Mouse (Mus musculus): ENCODE measurements around the gene Adamts7. TPM values are rescaled to one million over a fixed set of nuclear protein-coding genes. Genes with fewer than 3 reads are reported as not detected.

The Adamts7 gene
- polyA plus RNA-seq (2015; fragmentation: Nextera tagmentation; extraction: Ambion mirVana): 11.2 and 13.2 TPM in 2 replicates

- no peaks in the 10 kb centered on the region for H3K27me3 ChIP-seq
- WGBS: under 1% methylated on average over 52 of the region's 60 CpGs
- peak within 1 kb of the TSS; percentile 75 for H3K27ac ChIP-seq (replicated peaks)
- peak within 1 kb of the TSS; percentile 84 for H3K4me3 ChIP-seq
- peak within 1 kb of the TSS; percentile 84 for H3K9ac ChIP-seq
- H3K4me1 ChIP-seq (replicated peaks): peaks cover 38% of the 10 kb centered on the region
- peak within 1 kb of the TSS; percentile 92 for H3K4me2 ChIP-seq
- no peaks in the 10 kb centered on the region for H3K36me3 ChIP-seq
- ATAC-seq (ENCODE audit: low read depth): peak; percentile 81
- peaks cover 2% of the 10 kb centered on the region; the same call in 1 of the 2 replicates for H3K9me3 ChIP-seq
These were observed at the start of gene Adamts7 for GRCm38 (mm10) chr9:90162926-90163748. Gene Adamts7 (plus strand): TSS chr9:90163069.

DNA sequence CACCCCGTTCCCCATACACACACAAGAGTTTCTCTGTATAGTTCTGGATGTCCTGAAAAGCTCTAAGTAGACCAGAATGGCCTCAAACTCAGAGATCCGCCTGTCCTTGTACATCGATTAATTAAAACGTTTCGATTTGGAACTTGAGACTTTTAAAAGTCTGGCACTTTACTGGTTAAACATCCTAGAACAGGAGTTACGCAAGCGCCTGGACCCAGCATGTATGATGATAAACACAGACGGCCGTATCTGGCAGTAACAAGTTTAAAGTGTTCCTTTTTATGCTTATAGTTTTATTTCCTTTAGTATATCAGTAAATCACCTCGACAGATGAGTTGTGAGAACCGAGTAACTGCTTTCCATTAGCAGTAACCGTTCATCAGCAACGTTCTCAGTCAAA, 49.7 kb upstream of the Adamts7 start:
- Histone ChIP-seq H3K9me3 (no peaks in the 10 kb centered on the region), H3K4me1 (replicated peaks) (peaks cover 47% of the 10 kb centered on the region), H3K27ac (replicated peaks) (peak overlapping the region; percentile 99), H3K4me2 (peak overlapping the region; percentile 92), H3K36me3 (peaks cover 7% of the 10 kb centered on the region), H3K9ac (peak overlapping the region; percentile 98), H3K27me3 (no peaks in the 10 kb centered on the region; the same call in 1 of the 2 replicates), H3K4me3 (peak overlapping the region; percentile 92)
- no peak for ATAC-seq (ENCODE audit: low read depth)
- 2% methylated on average over 13 of the region's 13 CpGs for WGBS

GRCm38 (mm10) chr9:90113651-90114566, 49.0 kb upstream of the Adamts7 start:
- WGBS: under 1% methylated on average over 79 of the region's 82 CpGs
- Histone ChIP-seq H3K27me3 (no peaks in the 10 kb centered on the region; the same call in 1 of the 2 replicates), H3K9ac (peak overlapping the region; percentile 98), H3K4me1 (replicated peaks) (peaks cover 47% of the 10 kb centered on the region), H3K27ac (replicated peaks) (peak overlapping the region; percentile 99), H3K9me3 (no peaks in the 10 kb centered on the region), H3K36me3 (no peaks in the 10 kb centered on the region), H3K4me3 (peak overlapping the region; percentile 92), H3K4me2 (peak overlapping the region; percentile 92)
- peak; percentile 78 for ATAC-seq (ENCODE audit: low read depth)

- no peaks in the 10 kb centered on the region for H3K36me3 ChIP-seq
- H3K27me3 ChIP-seq: no peaks in the 10 kb centered on the region; the same call in 1 of the 2 replicates
- peak; percentile 99 for ATAC-seq (ENCODE audit: low read depth)
- H3K4me1 ChIP-seq (replicated peaks): peaks cover 39% of the 10 kb centered on the region
- H3K4me3 ChIP-seq: peak within 1 kb of the TSS; percentile 92
- H3K27ac ChIP-seq (replicated peaks): peak within 1 kb of the TSS; percentile 99
- 1% methylated on average over 40 of the region's 40 CpGs for WGBS
- H3K9me3 ChIP-seq: no peaks in the 10 kb centered on the region
- peak within 1 kb of the TSS; percentile 92 for H3K4me2 ChIP-seq
- H3K9ac ChIP-seq: peak within 1 kb of the TSS; percentile 98
These were observed 48.1 kb upstream of the Adamts7 start, which contains the start of gene Morf4l1 for GRCm38 (mm10) chr9:90114567-90115307. Gene Morf4l1 (minus strand): TSS chr9:90114774.

GRCm38 (mm10) chr9:90115308-90115700, 47.6 kb upstream of the Adamts7 start:
- peaks cover 33% of the 10 kb centered on the region for H3K4me1 ChIP-seq (replicated peaks)
- H3K27me3 ChIP-seq: no peaks in the 10 kb centered on the region; the same call in 1 of the 2 replicates
- H3K27ac ChIP-seq (replicated peaks): 0 out of 2 replicates have a peak overlapping the region, but pooled peaks have one; percentile 99
- ATAC-seq (ENCODE audit: low read depth): no peak
- H3K9me3 ChIP-seq: no peaks in the 10 kb centered on the region
- H3K4me3 ChIP-seq: peak overlapping the region; percentile 92
- no peaks in the 10 kb centered on the region for H3K36me3 ChIP-seq
- peak overlapping the region; percentile 61 for H3K4me2 ChIP-seq
- peak overlapping the region; percentile 74 for H3K9ac ChIP-seq

GRCm38 (mm10) chr9:90117234-90117633, 45.6 kb upstream of the Adamts7 start:
- H3K27ac ChIP-seq (replicated peaks): no peak overlapping the region
- no peak overlapping the region for H3K4me2 ChIP-seq
- no peak overlapping the region for H3K9ac ChIP-seq
- no peak for ATAC-seq (ENCODE audit: low read depth)
- H3K4me3 ChIP-seq: no peak overlapping the region
- H3K27me3 ChIP-seq: no peaks in the 10 kb centered on the region; the same call in 1 of the 2 replicates
- H3K4me1 ChIP-seq (replicated peaks): peaks cover 15% of the 10 kb centered on the region
- no peaks in the 10 kb centered on the region for H3K36me3 ChIP-seq
- no peaks in the 10 kb centered on the region for H3K9me3 ChIP-seq

DNA sequence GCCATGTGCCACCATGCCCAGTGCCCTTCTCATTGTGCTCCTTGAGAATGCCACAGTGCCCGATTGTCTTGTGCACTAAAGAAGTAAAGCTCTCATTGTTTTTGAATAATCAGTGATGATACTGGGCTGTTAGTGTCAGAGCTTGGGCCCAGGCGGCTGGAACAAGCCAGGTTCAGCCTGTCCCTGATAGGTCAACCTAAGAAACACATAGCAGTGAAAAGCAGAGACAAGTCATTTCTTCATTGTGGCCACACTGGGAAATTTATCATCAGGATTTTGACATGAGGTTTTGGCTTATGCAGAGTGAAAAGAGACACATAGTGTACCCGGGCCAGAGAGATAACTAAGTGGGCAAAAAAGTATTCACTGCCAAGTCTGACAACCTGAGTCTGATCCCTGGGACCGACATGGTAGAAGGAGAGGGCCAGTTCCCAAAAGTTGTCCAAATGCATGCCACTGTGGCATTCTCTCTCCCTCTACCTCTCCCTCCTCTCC, 40.6 kb upstream of the Adamts7 start:
- no peaks in the 10 kb centered on the region for H3K9me3 ChIP-seq
- H3K9ac ChIP-seq: no peak overlapping the region
- no peaks in the 10 kb centered on the region for H3K36me3 ChIP-seq
- 60% methylated on average over 4 of the region's 4 CpGs for WGBS
- H3K4me3 ChIP-seq: no peak overlapping the region
- H3K4me2 ChIP-seq: no peak overlapping the region
- H3K4me1 ChIP-seq (replicated peaks): peaks cover 6% of the 10 kb centered on the region; the same call in 1 of the 2 replicates
- no peak overlapping the region for H3K27ac ChIP-seq (replicated peaks)
- no peaks in the 10 kb centered on the region; the same call in 1 of the 2 replicates for H3K27me3 ChIP-seq
- no peak for ATAC-seq (ENCODE audit: low read depth)

GRCm38 (mm10) chr9:90124156-90124872, 38.6 kb upstream of the Adamts7 start:
- H3K4me1 ChIP-seq (replicated peaks): peaks cover 6% of the 10 kb centered on the region; the same call in 1 of the 2 replicates
- H3K27me3 ChIP-seq: no peaks in the 10 kb centered on the region
- H3K4me3 ChIP-seq: no peak overlapping the region
- H3K9ac ChIP-seq: no peak overlapping the region
- H3K9me3 ChIP-seq: no peaks in the 10 kb centered on the region
- no peaks in the 10 kb centered on the region for H3K36me3 ChIP-seq
- 40% methylated on average over 11 of the region's 11 CpGs for WGBS
- peak overlapping the region; percentile 26 for H3K4me2 ChIP-seq
- peak; percentile 10; the same call in 1 of the 2 replicates for ATAC-seq (ENCODE audit: low read depth)
- peak overlapping the region; percentile 62 for H3K27ac ChIP-seq (replicated peaks)

- H3K4me3 ChIP-seq: no peak overlapping the region
- H3K4me1 ChIP-seq (replicated peaks): peaks cover 6% of the 10 kb centered on the region; the same call in 1 of the 2 replicates
- peak; percentile 33; the same call in 1 of the 2 replicates for ATAC-seq (ENCODE audit: low read depth)
- H3K27ac ChIP-seq (replicated peaks): peak overlapping the region; percentile 62
- 28% methylated on average over 8 of the region's 8 CpGs for WGBS
- H3K36me3 ChIP-seq: no peaks in the 10 kb centered on the region
- H3K27me3 ChIP-seq: no peaks in the 10 kb centered on the region
- H3K4me2 ChIP-seq: peak overlapping the region; percentile 26
- no peaks in the 10 kb centered on the region for H3K9me3 ChIP-seq
- H3K9ac ChIP-seq: no peak overlapping the region
These were observed 38.0 kb upstream of the Adamts7 start for GRCm38 (mm10) chr9:90124873-90125245.

- H3K4me1 ChIP-seq (replicated peaks): peaks cover 6% of the 10 kb centered on the region; the same call in 1 of the 2 replicates
- no peak overlapping the region for H3K27ac ChIP-seq (replicated peaks)
- WGBS: 21% methylated on average over 7 of the region's 7 CpGs
- no peaks in the 10 kb centered on the region for H3K36me3 ChIP-seq
- no peaks in the 10 kb centered on the region for H3K9me3 ChIP-seq
- H3K27me3 ChIP-seq: no peaks in the 10 kb centered on the region
- H3K4me2 ChIP-seq: peak overlapping the region; percentile 46
- H3K9ac ChIP-seq: no peak overlapping the region
- peak overlapping the region; percentile 6 for H3K4me3 ChIP-seq
- no peak for ATAC-seq (ENCODE audit: low read depth)
These were observed 37.3 kb upstream of the Adamts7 start for GRCm38 (mm10) chr9:90125416-90126099.
